Mouse (Mus musculus): Measurements from ENCODE around the gene Rprd1b. TPM values are rescaled to one million over a fixed set of nuclear protein-coding genes. Genes with fewer than 3 reads are reported as not detected.

Gene Rprd1b
- polyA plus RNA-seq, 2 experiments: 14.1 to 21.6 TPM

DNA sequence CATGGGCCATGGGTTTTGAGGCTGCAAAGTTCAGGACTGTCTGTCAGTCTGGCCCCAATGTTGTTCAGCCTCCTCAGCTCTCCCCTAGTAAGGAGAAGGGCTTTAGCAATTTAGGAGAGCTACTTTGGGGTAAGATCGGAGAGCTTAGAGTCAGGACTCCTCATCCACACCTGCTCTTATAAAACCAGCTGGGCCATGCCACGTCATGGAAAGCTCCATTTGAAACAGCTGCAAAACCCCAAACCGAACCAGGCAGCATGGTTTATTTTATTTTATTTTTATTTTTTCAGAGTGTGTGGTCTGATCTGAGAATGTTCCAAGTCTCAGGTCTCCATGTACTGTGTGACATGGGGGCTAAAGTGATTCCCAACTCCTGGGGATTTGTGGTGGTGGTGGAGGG is 71.2 kb downstream of the Rprd1b start:
- no peak overlapping the region for H3K27ac ChIP-seq
- no peaks in the 10 kb centered on the region for H3K9me3 ChIP-seq (ENCODE audit: control insufficient read depth, low read length)
- ATAC-seq (ENCODE audit: insufficient read depth): no peak
- TF ChIP-seq EP300 (IDR thresholded peaks at IDR 0.05; ENCODE audit: low read depth): no peak
- TF ChIP-seq CTCF (IDR thresholded peaks at IDR 0.05; ENCODE audit: low read depth): no peak
- H3K27me3 ChIP-seq (ENCODE audit: control insufficient read depth, insufficient read depth, low read length): no peaks in the 10 kb centered on the region
- H3K4me3 ChIP-seq (ENCODE audit: insufficient read depth in 1 of 2, low read depth in 2 of 2, low read length in 2 of 2): no peak overlapping the region
- H3K4me1 ChIP-seq (replicated peaks; ENCODE audit: control insufficient read depth in 2 of 2, insufficient read depth in 2 of 2, low read length in 1 of 2): peaks cover 0 to 2% of the 10 kb centered on the region in 2 experiments; a peak in 1 of 4 replicates
- H3K9ac ChIP-seq (replicated peaks): no peak overlapping the region
- 64% methylated on average over 3 of the region's 3 CpGs for WGBS (ENCODE audit: insufficient replicate concordance)
- H3K4me2 ChIP-seq (ENCODE audit: low read depth): no peak overlapping the region
- H3K36me3 ChIP-seq (replicated peaks; ENCODE audit: control insufficient read depth, insufficient read depth, low read depth): no peaks in the 10 kb centered on the region
- DNase-seq (ENCODE audit: low read depth in 3 of 3, low spot score in 3 of 3): no peak

DNA sequence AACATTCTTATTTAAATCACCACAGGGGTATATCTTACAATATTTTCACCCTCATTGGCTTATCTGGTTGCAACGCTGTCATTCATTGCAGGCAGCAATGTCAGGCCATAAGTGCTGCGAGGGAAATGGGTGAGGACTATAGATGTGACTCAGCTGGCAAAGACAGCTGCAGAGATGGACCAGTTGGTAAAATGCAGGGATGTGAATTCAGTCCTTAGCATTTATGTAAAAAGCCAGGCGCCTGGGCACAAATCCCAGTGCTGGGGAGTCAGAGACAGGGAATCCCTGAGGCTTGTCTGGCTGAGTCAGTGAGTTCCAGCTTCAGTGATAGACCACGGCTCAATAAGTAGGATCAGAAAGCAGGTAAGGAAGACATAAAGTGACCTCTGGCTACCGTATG is 73.5 kb downstream of the Rprd1b start:
- H3K4me3 ChIP-seq (ENCODE audit: insufficient read depth in 1 of 2, low read depth in 2 of 2, low read length in 2 of 2): no peak overlapping the region
- no peak overlapping the region for H3K27ac ChIP-seq
- WGBS (ENCODE audit: insufficient replicate concordance): 54% methylated on average over 5 of the region's 5 CpGs
- H3K4me1 ChIP-seq (replicated peaks; ENCODE audit: control insufficient read depth in 2 of 2, insufficient read depth in 2 of 2, low read length in 1 of 2): peaks cover 0 to 5% of the 10 kb centered on the region in 2 experiments; a peak in 3 of 4 replicates
- no peak for DNase-seq (ENCODE audit: low read depth in 3 of 3, low spot score in 3 of 3)
- no peak overlapping the region for H3K4me2 ChIP-seq (ENCODE audit: low read depth)
- no peaks in the 10 kb centered on the region for H3K36me3 ChIP-seq (replicated peaks; ENCODE audit: control insufficient read depth, insufficient read depth, low read depth)
- no peaks in the 10 kb centered on the region for H3K9me3 ChIP-seq (ENCODE audit: control insufficient read depth, low read length)
- no peaks in the 10 kb centered on the region for H3K27me3 ChIP-seq (ENCODE audit: control insufficient read depth, insufficient read depth, low read length)
- no peak for ATAC-seq (ENCODE audit: insufficient read depth)
- H3K9ac ChIP-seq (replicated peaks): no peak overlapping the region
- no peak for TF ChIP-seq CTCF (IDR thresholded peaks at IDR 0.05; ENCODE audit: low read depth)
- no peak for TF ChIP-seq EP300 (IDR thresholded peaks at IDR 0.05; ENCODE audit: low read depth)

DNA sequence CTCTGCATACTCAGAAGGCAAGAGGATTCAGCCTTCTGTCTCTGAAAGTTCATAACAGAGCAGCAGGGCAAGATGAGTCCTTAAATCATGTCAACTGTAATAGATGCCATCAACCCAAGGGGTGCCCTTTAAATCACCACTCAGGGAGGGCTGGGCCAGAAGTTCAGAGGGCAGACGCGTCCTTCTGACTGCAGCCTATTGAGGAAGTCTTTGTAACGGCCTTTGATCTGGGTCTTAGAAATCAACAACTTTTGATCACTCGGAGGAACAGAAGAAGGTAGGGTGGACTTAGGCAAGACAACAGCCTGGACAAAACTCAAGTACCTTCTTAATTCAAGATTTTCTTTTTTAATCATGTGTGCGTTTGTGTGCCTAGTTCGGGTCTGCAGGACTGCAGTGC is 76.7 kb downstream of the Rprd1b start:
- no peak for ATAC-seq (ENCODE audit: insufficient read depth)
- no peaks in the 10 kb centered on the region for H3K27me3 ChIP-seq (ENCODE audit: control insufficient read depth, insufficient read depth, low read length)
- H3K36me3 ChIP-seq (replicated peaks; ENCODE audit: control insufficient read depth, insufficient read depth, low read depth): no peaks in the 10 kb centered on the region
- H3K9me3 ChIP-seq (ENCODE audit: control insufficient read depth, low read length): no peaks in the 10 kb centered on the region
- H3K4me3 ChIP-seq (ENCODE audit: insufficient read depth in 1 of 2, low read depth in 2 of 2, low read length in 2 of 2): no peak overlapping the region
- peaks cover 2 to 20% of the 10 kb centered on the region in 2 experiments; a peak in 3 of 4 replicates for H3K4me1 ChIP-seq (replicated peaks; ENCODE audit: control insufficient read depth in 2 of 2, insufficient read depth in 2 of 2, low read length in 1 of 2)
- no peak overlapping the region for H3K27ac ChIP-seq
- no peak overlapping the region for H3K9ac ChIP-seq (replicated peaks)
- DNase-seq (ENCODE audit: low read depth in 3 of 3, low spot score in 3 of 3): no peak
- TF ChIP-seq CTCF (IDR thresholded peaks at IDR 0.05; ENCODE audit: low read depth) (no peak), EP300 (IDR thresholded peaks at IDR 0.05; ENCODE audit: low read depth) (no peak)
- H3K4me2 ChIP-seq (ENCODE audit: low read depth): no peak overlapping the region
- 74% methylated on average over 6 of the region's 6 CpGs for WGBS (ENCODE audit: insufficient replicate concordance)

DNA sequence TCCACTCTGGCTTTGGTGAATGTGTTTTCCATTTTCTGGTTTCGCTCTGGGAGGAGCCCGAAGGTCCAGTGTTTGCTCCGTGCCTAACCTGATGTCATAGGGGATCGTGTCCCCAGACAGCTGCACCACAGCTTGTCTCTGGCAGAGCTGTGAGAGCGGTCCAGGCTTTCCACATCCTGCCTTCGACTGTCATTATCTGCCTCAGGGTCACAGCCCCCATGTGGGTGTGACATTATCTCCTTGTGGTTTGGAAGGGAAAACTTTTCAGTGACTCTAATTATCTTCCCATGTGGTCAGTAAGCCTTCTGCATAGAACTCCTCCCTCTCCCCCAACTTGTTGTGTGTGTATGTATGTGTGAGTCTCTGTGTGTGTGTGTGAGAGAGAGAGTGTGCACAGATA is 77.3 kb downstream of the Rprd1b start:
- DNase-seq (ENCODE audit: low read depth in 3 of 3, low spot score in 3 of 3) (no peak), ATAC-seq (ENCODE audit: insufficient read depth) (peak; percentile 22; the same call in 1 of the 2 replicates)
- Histone ChIP-seq H3K4me1 (replicated peaks; ENCODE audit: control insufficient read depth in 2 of 2, insufficient read depth in 2 of 2, low read length in 1 of 2) (peaks cover 2 to 20% of the 10 kb centered on the region in 2 experiments; a peak in 3 of 4 replicates), H3K36me3 (replicated peaks; ENCODE audit: control insufficient read depth, insufficient read depth, low read depth) (no peaks in the 10 kb centered on the region), H3K27ac (no peak overlapping the region), H3K27me3 (ENCODE audit: control insufficient read depth, insufficient read depth, low read length) (no peaks in the 10 kb centered on the region), H3K4me2 (ENCODE audit: low read depth) (no peak overlapping the region), H3K4me3 (ENCODE audit: insufficient read depth in 1 of 2, low read depth in 2 of 2, low read length in 2 of 2) (no peak overlapping the region), H3K9ac (replicated peaks) (no peak overlapping the region), H3K9me3 (ENCODE audit: control insufficient read depth, low read length) (no peaks in the 10 kb centered on the region)
- TF ChIP-seq CTCF (IDR thresholded peaks at IDR 0.05; ENCODE audit: low read depth) (no peak), EP300 (IDR thresholded peaks at IDR 0.05; ENCODE audit: low read depth) (no peak)
- 40% methylated on average over 6 of the region's 6 CpGs for WGBS (ENCODE audit: insufficient replicate concordance)

DNA sequence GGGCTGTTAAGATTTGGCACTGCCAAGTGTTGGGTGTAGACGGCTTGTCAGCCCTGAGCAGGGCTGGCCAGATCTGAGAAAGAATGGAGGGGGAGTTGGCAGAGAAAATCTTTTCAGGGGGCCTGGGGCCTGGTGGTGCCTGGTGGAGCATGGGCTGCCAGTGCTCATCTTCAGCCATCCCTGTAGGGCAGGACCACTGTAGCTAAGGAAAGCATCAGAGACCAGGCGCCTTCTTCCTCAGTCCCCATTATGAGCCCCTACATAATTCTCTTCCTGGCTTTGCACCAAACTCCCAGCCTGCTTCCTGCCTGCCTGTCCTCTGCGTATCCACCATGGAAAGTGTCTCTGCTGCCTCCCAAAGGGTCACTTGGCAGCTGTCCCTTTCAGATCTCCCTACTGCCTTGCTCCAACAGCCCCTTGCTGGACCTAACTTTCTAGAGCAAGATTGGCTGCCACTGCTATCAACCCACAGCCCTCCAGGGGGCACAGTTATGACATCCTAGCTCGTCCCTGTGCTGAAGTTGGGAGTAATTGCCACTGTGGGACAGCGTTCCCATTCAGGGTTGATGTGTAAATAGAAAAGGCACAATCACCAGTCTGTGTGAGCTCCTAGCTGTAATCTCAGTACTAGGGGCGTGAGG is 78.8 kb downstream of the Rprd1b start:
- H3K9me3 ChIP-seq (ENCODE audit: control insufficient read depth, low read length): no peaks in the 10 kb centered on the region
- WGBS (ENCODE audit: insufficient replicate concordance): 33% methylated on average over 6 of the region's 6 CpGs
- H3K36me3 ChIP-seq (replicated peaks; ENCODE audit: control insufficient read depth, insufficient read depth, low read depth): no peaks in the 10 kb centered on the region
- peaks cover 2 to 20% of the 10 kb centered on the region in 2 experiments; a peak in 3 of 4 replicates for H3K4me1 ChIP-seq (replicated peaks; ENCODE audit: control insufficient read depth in 2 of 2, insufficient read depth in 2 of 2, low read length in 1 of 2)
- H3K4me2 ChIP-seq (ENCODE audit: low read depth): no peak overlapping the region
- DNase-seq (ENCODE audit: low read depth in 3 of 3, low spot score in 3 of 3) (peak; percentile 24 to 51 (median 34)), ATAC-seq (ENCODE audit: insufficient read depth) (peak; percentile 55)
- no peak overlapping the region for H3K27ac ChIP-seq
- no peaks in the 10 kb centered on the region for H3K27me3 ChIP-seq (ENCODE audit: control insufficient read depth, insufficient read depth, low read length)
- H3K9ac ChIP-seq (replicated peaks): no peak overlapping the region
- TF ChIP-seq CTCF (IDR thresholded peaks at IDR 0.05; ENCODE audit: low read depth): peak; percentile 94
- TF ChIP-seq EP300 (IDR thresholded peaks at IDR 0.05; ENCODE audit: low read depth): no peak
- H3K4me3 ChIP-seq (ENCODE audit: insufficient read depth in 1 of 2, low read depth in 2 of 2, low read length in 2 of 2): no peak overlapping the region

All from liver, embryonic 14.5 days (tissue).